Mouse (Mus musculus): Measurements from ENCODE around the gene Bik. TPM values are rescaled to one million over a fixed set of nuclear protein-coding genes. Genes with fewer than 3 reads are reported as not detected.

Bik gene
- polyA plus RNA-seq, 1 experiment from 2014 or later, result 2.2 TPM

DNA sequence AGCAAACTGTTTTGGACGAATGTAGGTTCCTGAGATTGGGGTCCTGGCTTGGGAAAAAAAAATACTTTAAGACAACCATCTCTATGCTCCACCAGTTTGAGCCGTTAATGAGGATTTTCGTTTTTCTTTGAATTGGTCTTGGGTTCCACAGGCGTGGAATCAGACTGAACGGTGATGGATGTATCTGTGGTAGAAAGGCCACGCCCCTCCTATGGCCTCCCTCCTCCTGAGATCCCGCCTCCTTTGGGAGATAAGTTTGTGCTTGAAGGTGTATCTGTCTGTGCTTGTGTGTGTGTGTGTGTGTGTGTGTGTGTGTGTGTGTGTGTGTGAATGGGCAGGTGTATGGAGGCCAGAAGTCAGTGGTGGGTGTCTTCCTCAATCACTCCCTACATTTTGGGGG is 5.9 kb downstream of the Bik start:
- DNase-seq (ENCODE audit: low spot score) (no peak), ATAC-seq (no peak)
- H3K4me2 ChIP-seq (ENCODE audit: low read length), result no peak overlapping the region
- H3K36me3 ChIP-seq (ENCODE audit: control insufficient read depth, insufficient read depth, low read length), result no peaks in the 10 kb centered on the region
- H3K4me1 ChIP-seq (ENCODE audit: control insufficient read depth, insufficient read depth, low read length), result no peaks in the 10 kb centered on the region
- H3K9ac ChIP-seq (ENCODE audit: low read length), result no peak overlapping the region
- no peaks in the 10 kb centered on the region for H3K9me3 ChIP-seq (replicated peaks; ENCODE audit: control insufficient read depth, low read length)
- no peak overlapping the region for H3K4me3 ChIP-seq (ENCODE audit: low read depth, low read length)
- 83% methylated on average over 7 of the region's 7 CpGs for WGBS
- H3K27ac ChIP-seq (ENCODE audit: low read depth, low read length), result no peak overlapping the region
- 0 out of 2 replicates have a peak, but pooled peaks cover 3% of the 10 kb centered on the region for H3K27me3 ChIP-seq (replicated peaks; ENCODE audit: control insufficient read depth, insufficient read depth, low read length)

DNA sequence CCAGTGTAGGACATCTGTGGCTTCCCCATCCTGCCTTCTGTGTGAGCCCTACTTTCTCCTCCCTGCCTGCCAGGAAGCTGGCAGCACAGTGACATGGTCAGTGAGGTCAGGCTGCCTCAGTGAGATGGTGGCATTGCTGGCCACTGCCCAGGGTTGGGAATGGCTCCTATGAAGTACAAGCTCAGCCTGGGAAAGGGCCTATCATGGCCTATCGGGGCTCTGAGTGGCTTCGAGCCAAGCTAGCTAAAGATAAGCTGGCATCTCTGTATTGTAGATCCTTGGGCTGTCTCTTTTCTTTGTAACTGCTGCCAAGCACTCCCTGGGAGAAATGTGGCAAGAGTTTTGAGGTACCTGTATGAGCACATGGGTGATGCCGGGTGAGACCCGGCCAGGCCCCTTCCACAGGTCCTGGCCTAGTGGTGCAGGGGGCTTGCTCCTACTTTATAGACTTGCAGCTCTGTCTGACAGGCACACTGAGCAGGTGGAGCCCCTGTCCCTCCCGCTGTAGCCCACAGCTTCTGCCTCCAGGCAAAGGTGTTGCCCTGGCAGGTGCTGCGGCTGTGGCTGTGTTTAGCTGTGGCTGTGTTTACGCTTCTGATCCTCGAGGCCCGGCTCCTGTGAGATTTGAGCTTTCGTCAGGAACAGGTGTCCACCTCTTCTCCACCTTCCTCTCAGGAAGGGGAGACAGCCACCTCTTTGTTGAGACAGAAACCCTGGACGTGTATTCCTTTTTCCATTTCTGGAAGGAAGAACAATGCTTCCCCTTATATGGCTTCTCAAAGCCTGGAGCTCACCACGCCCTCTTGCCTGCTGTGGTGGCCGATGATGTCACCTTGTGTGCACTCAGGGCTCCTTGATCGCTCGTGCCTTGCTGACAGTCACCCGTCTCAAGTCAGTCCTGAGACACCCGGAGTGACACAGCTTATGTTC is 8.6 kb downstream of the Bik start:
- DNase-seq (ENCODE audit: low spot score) (no peak), ATAC-seq (no peak)
- H3K36me3 ChIP-seq (ENCODE audit: control insufficient read depth, insufficient read depth, low read length), result no peaks in the 10 kb centered on the region
- no peaks in the 10 kb centered on the region for H3K9me3 ChIP-seq (replicated peaks; ENCODE audit: control insufficient read depth, low read length)
- H3K4me3 ChIP-seq (ENCODE audit: low read depth, low read length), result no peak overlapping the region
- H3K4me1 ChIP-seq (ENCODE audit: control insufficient read depth, insufficient read depth, low read length), result no peaks in the 10 kb centered on the region
- no peak overlapping the region for H3K27ac ChIP-seq (ENCODE audit: low read depth, low read length)
- 77% methylated on average over 17 of the region's 17 CpGs for WGBS
- no peak overlapping the region for H3K4me2 ChIP-seq (ENCODE audit: low read length)
- no peak overlapping the region for H3K9ac ChIP-seq (ENCODE audit: low read length)
- no peaks in the 10 kb centered on the region for H3K27me3 ChIP-seq (replicated peaks; ENCODE audit: control insufficient read depth, insufficient read depth, low read length)

DNA sequence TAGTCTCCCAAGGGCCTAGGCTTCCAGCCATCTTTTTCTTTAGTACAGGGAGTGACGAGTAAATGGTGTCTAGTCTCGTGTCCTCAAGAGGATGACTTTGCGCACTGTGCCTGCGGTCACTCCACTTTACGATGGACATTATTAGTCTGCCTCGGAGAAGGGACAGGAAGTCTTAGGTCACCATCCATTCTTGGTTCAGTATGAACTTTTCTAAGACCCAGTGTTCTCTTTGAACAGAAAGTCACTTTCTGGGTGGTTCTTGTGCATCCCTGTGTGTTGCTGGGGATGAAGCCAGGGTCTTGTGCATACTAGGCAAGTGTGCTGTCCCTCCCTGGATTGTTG is 9.2 kb downstream of the Bik start:
- 92% methylated on average over 6 of the region's 6 CpGs for WGBS
- DNase-seq (ENCODE audit: low spot score), result no peak
- Histone ChIP-seq H3K27ac (ENCODE audit: low read depth, low read length) (no peak overlapping the region), H3K4me1 (ENCODE audit: control insufficient read depth, insufficient read depth, low read length) (no peaks in the 10 kb centered on the region), H3K36me3 (ENCODE audit: control insufficient read depth, insufficient read depth, low read length) (no peaks in the 10 kb centered on the region), H3K27me3 (replicated peaks; ENCODE audit: control insufficient read depth, insufficient read depth, low read length) (no peaks in the 10 kb centered on the region), H3K4me3 (ENCODE audit: low read depth, low read length) (no peak overlapping the region), H3K9me3 (replicated peaks; ENCODE audit: control insufficient read depth, low read length) (no peaks in the 10 kb centered on the region), H3K4me2 (ENCODE audit: low read length) (no peak overlapping the region), H3K9ac (ENCODE audit: low read length) (no peak overlapping the region)
- no peak for ATAC-seq

DNA sequence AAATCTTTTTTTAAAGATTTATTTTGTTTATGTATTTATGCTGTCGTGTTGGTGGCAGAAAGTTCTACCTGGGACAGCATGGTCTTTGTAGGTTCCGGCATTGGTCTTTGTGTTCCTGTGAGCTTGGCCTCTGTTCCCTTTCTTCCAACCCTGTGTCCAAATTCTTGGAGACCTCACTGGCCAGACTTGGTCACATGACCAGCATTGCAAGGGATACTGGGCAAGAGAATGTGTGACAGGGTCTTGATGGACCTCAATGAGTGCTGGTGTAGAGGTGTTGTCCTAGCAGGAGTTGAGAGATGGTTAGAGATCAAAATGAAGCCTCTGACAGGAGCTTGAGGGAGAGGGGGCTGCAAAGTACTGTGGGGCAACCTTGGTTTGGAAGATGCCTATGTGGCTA is 12.2 kb downstream of the Bik start:
- Histone ChIP-seq H3K9me3 (replicated peaks; ENCODE audit: control insufficient read depth, low read length) (no peaks in the 10 kb centered on the region), H3K27me3 (replicated peaks; ENCODE audit: control insufficient read depth, insufficient read depth, low read length) (no peaks in the 10 kb centered on the region), H3K9ac (ENCODE audit: low read length) (no peak overlapping the region), H3K4me3 (ENCODE audit: low read depth, low read length) (no peak overlapping the region), H3K4me2 (ENCODE audit: low read length) (no peak overlapping the region), H3K36me3 (ENCODE audit: control insufficient read depth, insufficient read depth, low read length) (no peaks in the 10 kb centered on the region), H3K4me1 (ENCODE audit: control insufficient read depth, insufficient read depth, low read length) (no peaks in the 10 kb centered on the region), H3K27ac (ENCODE audit: low read depth, low read length) (no peak overlapping the region)
- no peak for ATAC-seq
- 98% methylated on average over 2 of the region's 2 CpGs for whole genome bisulfite sequencing
- DNase-seq (ENCODE audit: low spot score), result no peak

DNA sequence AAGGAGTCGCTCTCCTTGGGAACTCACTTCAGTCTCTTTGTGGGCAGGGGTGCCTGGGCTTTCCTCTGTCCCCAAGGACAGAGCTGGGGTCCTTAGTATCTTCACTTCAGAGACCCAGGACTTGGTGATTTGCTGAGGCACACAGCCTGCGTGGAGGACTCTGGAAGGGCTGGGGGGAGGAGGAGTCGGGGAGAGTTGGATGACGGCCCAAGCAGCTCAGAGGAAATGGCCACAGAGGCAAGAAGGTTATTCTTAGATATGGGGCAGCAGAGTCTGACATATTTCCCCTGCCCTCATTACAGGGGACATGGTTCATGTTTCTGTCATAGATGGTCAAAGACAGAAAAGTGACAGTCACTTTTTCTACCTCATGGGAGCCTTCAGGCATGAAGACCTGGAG is 13.2 kb downstream of the Bik start:
- WGBS, result 82% methylated on average over 4 of the region's 4 CpGs
- Histone ChIP-seq H3K27ac (ENCODE audit: low read depth, low read length) (no peak overlapping the region), H3K4me2 (ENCODE audit: low read length) (no peak overlapping the region), H3K9me3 (replicated peaks; ENCODE audit: control insufficient read depth, low read length) (no peaks in the 10 kb centered on the region), H3K4me3 (ENCODE audit: low read depth, low read length) (no peak overlapping the region), H3K9ac (ENCODE audit: low read length) (no peak overlapping the region), H3K36me3 (ENCODE audit: control insufficient read depth, insufficient read depth, low read length) (no peaks in the 10 kb centered on the region), H3K4me1 (ENCODE audit: control insufficient read depth, insufficient read depth, low read length) (no peaks in the 10 kb centered on the region), H3K27me3 (replicated peaks; ENCODE audit: control insufficient read depth, insufficient read depth, low read length) (no peaks in the 10 kb centered on the region)
- DNase-seq (ENCODE audit: low spot score), result no peak
- ATAC-seq, result no peak

DNA sequence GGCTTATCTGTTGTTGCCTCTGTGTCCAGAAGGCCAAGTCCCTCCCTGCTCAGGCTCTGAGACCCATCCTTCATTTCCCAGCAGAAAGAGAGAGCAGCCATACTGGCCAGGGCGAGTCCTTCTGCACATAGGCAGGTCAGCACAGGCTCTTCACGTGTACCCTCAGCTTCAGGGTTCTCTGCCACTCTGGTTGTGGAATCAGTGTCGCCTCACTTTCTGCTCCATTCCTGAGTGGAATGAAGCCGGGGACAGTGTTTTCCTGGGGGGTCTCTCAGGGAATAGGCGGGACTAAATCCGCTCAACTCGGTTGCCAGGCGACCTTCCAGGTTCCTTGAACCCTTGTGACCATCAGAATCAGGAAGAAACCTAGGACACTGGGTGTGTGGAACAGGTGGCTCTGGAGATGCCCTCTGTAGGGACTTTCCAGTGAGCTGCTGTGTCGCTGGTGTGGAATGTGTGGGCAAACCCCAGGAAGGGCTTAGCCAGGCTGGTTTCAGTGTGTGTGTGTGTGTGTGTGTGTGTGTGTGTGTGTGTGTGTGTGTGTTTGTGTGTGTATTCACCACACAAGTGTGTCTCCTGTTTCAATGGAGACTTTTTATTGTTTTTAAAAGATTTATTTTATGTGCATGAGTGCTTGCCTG is 15.1 kb downstream of the Bik start:
- Histone ChIP-seq H3K36me3 (ENCODE audit: control insufficient read depth, insufficient read depth, low read length) (peaks cover 12% of the 10 kb centered on the region), H3K27ac (ENCODE audit: low read depth, low read length) (no peak overlapping the region), H3K4me3 (ENCODE audit: low read depth, low read length) (no peak overlapping the region), H3K4me2 (ENCODE audit: low read length) (no peak overlapping the region), H3K4me1 (ENCODE audit: control insufficient read depth, insufficient read depth, low read length) (no peaks in the 10 kb centered on the region), H3K9me3 (replicated peaks; ENCODE audit: control insufficient read depth, low read length) (no peaks in the 10 kb centered on the region), H3K27me3 (replicated peaks; ENCODE audit: control insufficient read depth, insufficient read depth, low read length) (no peaks in the 10 kb centered on the region), H3K9ac (ENCODE audit: low read length) (no peak overlapping the region)
- WGBS, result 78% methylated on average over 9 of the region's 9 CpGs
- ATAC-seq, result no peak
- no peak for DNase-seq (ENCODE audit: low spot score)

DNA sequence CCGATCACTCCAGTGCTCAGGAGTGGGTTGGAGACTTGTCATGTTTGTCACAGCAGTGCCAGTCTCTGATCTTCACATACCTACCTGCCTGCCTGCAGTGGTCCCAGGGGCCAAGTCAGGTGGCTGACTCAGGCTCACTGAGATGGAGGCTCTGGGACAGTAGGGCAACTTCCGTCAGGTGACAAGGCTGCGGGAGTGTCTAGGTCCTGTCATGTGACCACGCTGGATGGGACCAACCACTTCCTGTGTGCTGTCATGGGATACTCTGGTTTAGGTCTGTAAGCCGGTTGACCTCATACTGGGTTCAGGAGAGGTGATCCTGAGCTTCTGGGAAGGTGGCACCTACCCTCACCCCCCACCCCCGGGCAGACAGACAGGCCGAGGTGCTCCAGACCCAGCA is 19.4 kb downstream of the Bik start:
- H3K36me3 ChIP-seq (ENCODE audit: control insufficient read depth, insufficient read depth, low read length), result peaks cover 53% of the 10 kb centered on the region

DNA sequence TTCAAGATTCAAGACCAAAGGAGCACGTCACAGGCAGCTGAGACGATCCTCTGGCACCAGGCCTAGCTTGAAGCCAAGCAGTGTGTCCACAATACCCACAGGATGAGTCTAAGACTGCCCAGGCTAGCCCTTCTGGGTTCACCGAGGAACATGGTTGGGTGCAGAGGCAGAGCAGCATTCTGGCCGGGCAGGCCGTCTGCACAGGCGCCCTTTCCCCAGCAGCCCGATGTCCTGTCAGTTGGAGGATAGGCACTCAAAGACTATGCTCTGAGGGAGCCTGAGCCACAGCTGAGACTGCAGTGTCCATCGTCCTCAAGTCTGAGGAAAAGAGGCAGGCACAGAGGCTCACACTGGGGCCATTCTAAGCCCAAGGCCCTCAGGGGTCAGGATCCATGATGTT is 20.5 kb downstream of the Bik start:
- H3K4me2 ChIP-seq (ENCODE audit: low read length), result no peak overlapping the region

More for the DNA sequence above, 19.4 kb downstream of the Bik start:
- no peaks in the 10 kb centered on the region for H3K4me1 ChIP-seq (ENCODE audit: control insufficient read depth, insufficient read depth, low read length)
- no peaks in the 10 kb centered on the region for H3K9me3 ChIP-seq (replicated peaks; ENCODE audit: control insufficient read depth, low read length)
- H3K27me3 ChIP-seq (replicated peaks; ENCODE audit: control insufficient read depth, insufficient read depth, low read length), result no peaks in the 10 kb centered on the region
- no peak overlapping the region for H3K4me3 ChIP-seq (ENCODE audit: low read depth, low read length)
- DNase-seq (ENCODE audit: low spot score) (no peak), ATAC-seq (no peak)
- 96% methylated on average over 7 of the region's 7 CpGs for WGBS
- H3K27ac ChIP-seq (ENCODE audit: low read depth, low read length), result no peak overlapping the region
- H3K4me2 ChIP-seq (ENCODE audit: low read length), result no peak overlapping the region
- no peak overlapping the region for H3K9ac ChIP-seq (ENCODE audit: low read length)

DNA sequence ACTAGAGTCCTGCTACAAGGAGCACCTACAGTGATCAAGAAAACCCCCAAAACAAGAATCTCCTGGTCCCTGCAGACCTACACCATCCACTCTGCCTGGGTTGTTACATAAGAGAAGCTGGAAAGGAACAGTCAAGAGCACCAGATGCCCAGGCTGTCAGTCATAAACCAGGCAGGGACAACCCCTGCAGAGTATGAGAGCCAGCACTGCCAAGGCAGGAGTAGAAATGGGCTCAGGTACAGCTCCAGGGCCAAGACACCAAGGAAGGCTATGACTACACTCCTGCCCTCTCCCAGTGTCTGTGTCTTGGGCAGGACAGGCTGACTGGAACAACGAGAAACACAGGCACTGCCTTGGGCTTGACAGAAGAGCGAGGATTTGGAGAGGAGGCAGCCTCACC is 23.5 kb downstream of the Bik start:
- Histone ChIP-seq H3K9ac (ENCODE audit: low read length) (no peak overlapping the region), H3K27me3 (replicated peaks; ENCODE audit: control insufficient read depth, insufficient read depth, low read length) (no peaks in the 10 kb centered on the region), H3K9me3 (replicated peaks; ENCODE audit: control insufficient read depth, low read length) (no peaks in the 10 kb centered on the region), H3K4me2 (ENCODE audit: low read length) (no peak overlapping the region), H3K4me3 (ENCODE audit: low read depth, low read length) (no peak overlapping the region), H3K4me1 (ENCODE audit: control insufficient read depth, insufficient read depth, low read length) (peaks cover 4% of the 10 kb centered on the region; the same call in 1 of the 2 replicates), H3K27ac (ENCODE audit: low read depth, low read length) (no peak overlapping the region), H3K36me3 (ENCODE audit: control insufficient read depth, insufficient read depth, low read length) (peaks cover 65% of the 10 kb centered on the region)
- WGBS, result 79% methylated on average over 2 of the region's 2 CpGs
- no peak for ATAC-seq
- DNase-seq (ENCODE audit: low spot score), result no peak

More for the DNA sequence above, 20.5 kb downstream of the Bik start:
- no peak for DNase-seq (ENCODE audit: low spot score)
- H3K27ac ChIP-seq (ENCODE audit: low read depth, low read length), result no peak overlapping the region
- no peaks in the 10 kb centered on the region for H3K4me1 ChIP-seq (ENCODE audit: control insufficient read depth, insufficient read depth, low read length)
- no peak overlapping the region for H3K4me3 ChIP-seq (ENCODE audit: low read depth, low read length)
- H3K27me3 ChIP-seq (replicated peaks; ENCODE audit: control insufficient read depth, insufficient read depth, low read length), result no peaks in the 10 kb centered on the region
- H3K9me3 ChIP-seq (replicated peaks; ENCODE audit: control insufficient read depth, low read length), result no peaks in the 10 kb centered on the region
- peaks cover 62% of the 10 kb centered on the region for H3K36me3 ChIP-seq (ENCODE audit: control insufficient read depth, insufficient read depth, low read length)
- H3K9ac ChIP-seq (ENCODE audit: low read length), result no peak overlapping the region
- 95% methylated on average over 8 of the region's 8 CpGs for WGBS
- no peak for ATAC-seq

All from forebrain, embryonic 14.5 days (tissue).